Mouse (Mus musculus) heart, postnatal 0 days (tissue): ENCODE measurements around the gene Stx11.

Experiments used
- CTCF ChIP-seq: IDR thresholded peaks from 2 replicates; pipeline ENCODE4 v1.5.1; 2016; ENCODE audit warnings: antibody characterized with exemption, control low read depth, low read depth
- EP300 ChIP-seq: IDR thresholded peaks from 2 replicates; pipeline ENCODE4 v1.6.1; 2016; ENCODE audit warnings: antibody characterized with exemption, low read depth

DNA sequence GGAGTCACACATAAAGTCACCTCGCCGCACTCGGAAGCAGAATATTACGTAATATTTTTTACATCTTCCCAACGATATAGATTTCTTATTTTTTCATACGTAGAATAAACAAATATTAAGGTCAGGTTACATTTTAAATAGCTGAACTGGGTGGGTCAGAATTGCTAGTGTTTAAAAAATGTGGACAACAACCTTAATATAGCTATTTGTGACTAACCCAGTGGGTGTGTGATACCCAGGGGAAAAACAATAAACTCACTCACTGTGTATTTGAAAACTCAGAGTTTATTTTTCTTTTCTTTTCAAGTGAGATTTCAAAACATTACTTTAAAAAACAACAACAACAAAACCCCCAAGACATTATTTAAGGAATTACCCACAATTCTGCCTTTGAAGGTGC is 47.7 kb downstream of the Stx11 start:
- TF ChIP-seq CTCF (no peak), EP300 (no peak)
